Mouse (Mus musculus) thymus, adult 2 months (tissue): Measurements from ENCODE around the gene Chn2.

Source experiments
- CTCF ChIP-seq: fragments of 200-500 bp; IDR thresholded peaks from 2 replicates; pipeline ENCODE4 v1.5.1; 2012; ENCODE audit warnings: mild to moderate bottlenecking, control low read depth, low read length, moderate library complexity, borderline replicate concordance; ENCODE audit not compliant: control insufficient read depth, poor library complexity, insufficient read depth; ENCODE audit errors: extremely low read depth
- POLR2A ChIP-seq: fragments of 200-500 bp; IDR thresholded peaks from 2 replicates; pipeline ENCODE4 v1.6.1; 2012; ENCODE audit warnings: mild to moderate bottlenecking, low read length, control low read depth, moderate library complexity; ENCODE audit not compliant: control insufficient read depth, poor library complexity, insufficient read depth; ENCODE audit errors: extremely low read depth

GRCm38 (mm10) chr6:54197821-54198412, 158.6 kb downstream of the Chn2 start:
- no peak for TF ChIP-seq CTCF
- TF ChIP-seq POLR2A: no peak
